Comparison of ENCODE assay signal across 8 mouse cellular contexts in the genomic region with DNA sequence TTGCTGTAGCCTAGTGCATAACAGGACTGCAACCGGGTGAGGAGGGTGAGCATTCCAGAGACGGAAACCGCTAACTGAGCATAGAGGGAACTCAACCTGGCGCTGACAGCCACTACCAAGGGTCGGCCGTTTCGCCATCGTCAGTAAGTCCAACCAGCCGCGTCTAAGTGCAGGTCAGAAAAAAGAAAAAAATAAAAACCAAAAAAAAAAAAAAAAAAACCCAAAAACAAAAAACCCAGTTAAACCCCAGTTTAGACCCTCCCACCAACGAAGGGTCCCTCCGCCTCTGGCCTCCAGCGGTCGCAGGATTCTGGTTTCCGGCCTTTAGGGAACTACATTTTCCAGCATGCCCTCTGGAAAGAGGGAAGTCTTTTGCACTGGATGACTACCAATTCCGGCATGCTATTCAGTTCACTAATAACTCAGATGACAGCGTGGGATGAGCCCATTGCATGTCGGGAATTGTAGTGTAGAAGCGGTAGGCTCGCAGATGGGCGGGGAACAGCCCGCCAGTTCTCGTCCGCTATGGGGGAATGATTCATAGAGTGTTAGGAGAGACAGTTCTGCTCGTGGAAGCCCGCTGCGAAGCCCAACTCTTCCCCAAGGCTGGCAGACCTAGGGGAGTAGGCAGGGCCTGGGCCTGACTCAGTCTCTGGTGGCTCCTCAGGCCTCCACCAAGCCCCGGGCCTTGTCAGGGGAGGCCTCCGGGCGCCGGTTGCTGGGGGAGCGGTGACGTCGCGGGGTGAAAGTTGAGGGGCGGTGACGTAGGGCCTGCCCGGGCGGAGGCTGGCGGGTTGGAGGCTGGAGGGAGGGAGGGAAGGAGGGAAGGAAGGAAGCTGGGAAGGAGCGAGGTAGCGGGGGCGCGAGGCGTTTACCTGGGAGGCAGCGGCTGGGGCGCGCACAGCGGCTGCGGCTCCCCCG. TPM values are rescaled to one million over a fixed set of nuclear protein-coding genes. Genes with fewer than 3 reads are reported as not detected.
DNase-seq lines count a peak whose midpoint lies in the region; ATAC-seq and TF ChIP-seq lines count a peak whose summit lies in the region.

Gene Ric8b, plus strand, starts transcription at position 807 of the 921 bp plus-strand sequence.

- H3K4me2 ChIP-seq in hindbrain, postnatal 0 days (ENCODE audit: low read depth, low read length) = peak within 1 kb of the TSS; percentile 76

- peaks cover 18% of the 10 kb centered on the region; the same call in 1 of the 2 replicates for H3K4me1 ChIP-seq in hindbrain, postnatal 0 days (ENCODE audit: insufficient read depth, low read length)

- peak; percentile 10; the same call in 1 of the 2 replicates for TF ChIP-seq CTCF in gastrocnemius, adult 2 months (IDR thresholded peaks at IDR 0.05)
- TF ChIP-seq CTCF in hindbrain, postnatal 0 days (IDR thresholded peaks at IDR 0.05; ENCODE audit: low read depth) = no peak
- no peak; the same call in 1 of the 2 replicates for TF ChIP-seq CTCF in left cerebral cortex, adult 2 months (IDR thresholded peaks at IDR 0.05)

- H3K9ac ChIP-seq in hindbrain, postnatal 0 days (replicated peaks; ENCODE audit: low read length) = peak within 1 kb of the TSS; percentile 89

- no peaks in the 10 kb centered on the region for H3K36me3 ChIP-seq in hindbrain, postnatal 0 days (ENCODE audit: insufficient read depth, low read length)

- H3K27ac ChIP-seq in gastrocnemius, adult 2 months = peak within 1 kb of the TSS; percentile 99
- peak within 1 kb of the TSS; percentile 97 for H3K27ac ChIP-seq in hindbrain, postnatal 0 days
- H3K27ac ChIP-seq in left cerebral cortex, adult 2 months = peak within 1 kb of the TSS; percentile 99

- ATAC-seq in common myeloid progenitor, adult 5-6 weeks (replicated peaks; ENCODE audit: low read depth, poor library complexity, severe bottlenecking) = peak; percentile 96
- ATAC-seq in hindbrain, postnatal 0 days = peak; percentile 98
- ATAC-seq in megakaryocyte, adult 5-6 weeks (ENCODE audit: poor library complexity, severe bottlenecking) = peak; percentile 93

- no peaks in the 10 kb centered on the region for H3K9me3 ChIP-seq in hindbrain, postnatal 0 days (ENCODE audit: low read length)

- WGBS in hindbrain, postnatal 0 days = under 1% methylated on average over 40 of the region's 51 CpGs

- H3K27me3 ChIP-seq in hindbrain, postnatal 0 days (ENCODE audit: insufficient read depth, low read length) = no peaks in the 10 kb centered on the region

- DNase-seq in ZHBTc4 (ENCODE audit: low read depth, low spot score) = peak; percentile 98
- DNase-seq in gastrocnemius, adult 2 months = peak; percentile 98
- peak; percentile 99 for DNase-seq in hindbrain, postnatal 0 days (ENCODE audit: low spot score)
- DNase-seq in left cerebral cortex, adult 2 months (ENCODE audit: extremely low spot score in 1 of 2, low spot score in 2 of 2) = peak; percentile 95 to 97
- DNase-seq in right cerebral cortex, adult 2 months (ENCODE audit: low spot score in 2 of 2) = peak; percentile 97 to 98
- DNase-seq in urinary bladder, postnatal 14 days (ENCODE audit: low spot score) = peak; percentile 97

- intact Hi-C loops in gastrocnemius, adult 2 months (cut with DNase I) = loop anchor here (5.0 kb wide), 2 partner anchors 80 to 185 kb away; partner anchors contain the start of genes Fhl4 and Tmem263
- intact Hi-C loops in left cerebral cortex, adult 2 months (cut with DNase I) = loop anchor here (1.0 to 5.0 kb wide), 3 partner anchors 45 to 271 kb away; partner anchors contain the start of genes Fhl4 and Tmem263

- H3K4me3 ChIP-seq in gastrocnemius, adult 2 months = peak within 1 kb of the TSS; percentile 98
- peak within 1 kb of the TSS; percentile 91 for H3K4me3 ChIP-seq in hindbrain, postnatal 0 days (ENCODE audit: low read length)
- H3K4me3 ChIP-seq in left cerebral cortex, adult 2 months = peak within 1 kb of the TSS; percentile 98

RNA-seq across cellular contexts. Expression of gene Ric8b, which starts in this region (rescaled TPM):
- 15.8 and 21.5 TPM in 2 replicates for total RNA-seq in common myeloid progenitor, adult 5-6 weeks (2017)
- total RNA-seq in gastrocnemius, adult 2 months (2021) = 10 to 100 TPM; 35.5 to 54.4 TPM
- total RNA-seq in hindbrain, postnatal 0 days (2014; rRNA removed) = 47.6 and 49.6 TPM in 2 replicates
- polyA plus RNA-seq in hindbrain, postnatal 0 days (2015; fragmentation: Nextera tagmentation; extraction: Ambion mirVana) = 30.6 and 33.8 TPM in 2 replicates
- 10 to 100 TPM; 57.5 to 57.7 TPM for total RNA-seq in left cerebral cortex, adult 2 months (2021)
- total RNA-seq in megakaryocyte, adult 5-6 weeks (2015) = 13.1 and 13.8 TPM in 2 replicates
- total RNA-seq in megakaryocyte, adult 5-6 weeks (2017) = 13.4 and 16.6 TPM in 2 replicates

Comparison
In these comparisons a context has a peak if more than half of its experiments do, and no peak if none do; other contexts are left out.
1. Peak in every context shown above with its lines: DNase-seq, ATAC-seq, H3K4me3 ChIP-seq and H3K27ac ChIP-seq.